Mouse (Mus musculus) heart, embryonic 12.5 days (tissue): ENCODE data around the gene Erbb3. TPM values are rescaled to one million over a fixed set of nuclear protein-coding genes. Genes with fewer than 3 reads are reported as not detected.

ENCODE experiments used
- ATAC-seq: fragments of 200-750 bp; cut with Nextera tagmentation; 2 replicates; pipeline ENCODE4 v1.8.0; 2017; ENCODE audit warnings: moderate TSS enrichment, moderate library complexity; ENCODE audit not compliant: insufficient number of reproducible peaks, low FRiP score
- H3K27ac ChIP-seq: fragments of 300-500 bp; sonication (generic); 2 replicates; pipeline ENCODE4 v1.5.1; 2016; ENCODE audit warnings: mild to moderate bottlenecking, moderate library complexity; ENCODE audit not compliant: poor library complexity, severe bottlenecking
- H3K27me3 ChIP-seq: fragments of 300-500 bp; sonication (generic); replicated peaks from 2 replicates; pipeline ENCODE4 v1.6.1; 2016; ENCODE audit warnings: mild to moderate bottlenecking, moderate library complexity
- H3K36me3 ChIP-seq: fragments of 300-500 bp; sonication (generic); 2 replicates; pipeline ENCODE4 v1.6.1; 2016; ENCODE audit warnings: mild to moderate bottlenecking, moderate library complexity
- H3K4me1 ChIP-seq: fragments of 300-500 bp; sonication (generic); replicated peaks from 2 replicates; pipeline ENCODE4 v1.6.1; 2016; ENCODE audit warnings: mild to moderate bottlenecking
- H3K4me2 ChIP-seq: fragments of 300-500 bp; sonication (generic); 2 replicates; pipeline ENCODE4 v1.6.1; 2016; ENCODE audit warnings: mild to moderate bottlenecking, moderate library complexity
- H3K4me3 ChIP-seq: fragments of 300-500 bp; sonication (generic); 2 replicates; pipeline ENCODE4 v1.5.1; 2016; ENCODE audit warnings: mild to moderate bottlenecking
- H3K9ac ChIP-seq: fragments of 300-500 bp; sonication (generic); 2 replicates; pipeline ENCODE4 v1.6.1; 2016; ENCODE audit warnings: mild to moderate bottlenecking, moderate library complexity
- H3K9me3 ChIP-seq: fragments of 300-500 bp; sonication (generic); replicated peaks from 2 replicates; pipeline ENCODE4 v1.6.1; 2016; ENCODE audit warnings: mild to moderate bottlenecking, moderate library complexity
- WGBS: fragments of 180-500 bp; shearing (Covaris S2); methylation state at CpG from one replicate; pipeline ENCODE4 v1.1.7; 2016; 5-methylcytosine and 5-hydroxymethylcytosine counted together
- polyA plus RNA-seq: library from polyadenylated mRNA; unstranded; fragments of >200 nt; fragmentation: Nextera tagmentation; extraction: Ambion mirVana; gene quantifications from 2 replicates; pipeline ENCODE4 v1.2.1, GENCODE M21; 2016

Gene Erbb3
- polyA plus RNA-seq, 1 experiment from 2014 or later, result 7.6 TPM

DNA sequence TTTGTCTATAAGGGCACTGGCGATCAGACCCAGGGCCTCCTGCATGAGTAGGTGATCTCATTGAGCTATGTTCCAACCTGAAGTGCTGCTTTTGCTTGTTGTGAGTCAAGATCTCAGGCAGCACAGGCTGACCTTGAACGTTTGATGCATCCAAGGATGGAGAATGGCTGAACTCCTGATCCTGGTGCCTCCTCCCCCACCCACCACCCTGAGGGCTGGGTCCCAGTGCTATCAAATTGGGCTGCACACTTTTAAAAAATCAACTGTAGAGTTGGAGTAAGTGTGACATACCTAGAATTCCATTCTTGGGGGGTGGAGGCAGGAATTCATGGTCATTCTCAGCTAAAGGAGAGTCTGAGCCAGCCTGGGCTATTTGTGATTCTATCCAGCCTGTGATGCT is 17.0 kb upstream of the Erbb3 start:
- H3K27me3 ChIP-seq, result no peaks in the 10 kb centered on the region
- no peak overlapping the region for H3K4me3 ChIP-seq
- H3K9me3 ChIP-seq, result no peaks in the 10 kb centered on the region
- ATAC-seq, result no peak
- H3K4me2 ChIP-seq, result no peak overlapping the region
- no peak overlapping the region for H3K9ac ChIP-seq
- 38% methylated on average over 2 of the region's 2 CpGs for WGBS
- H3K36me3 ChIP-seq, result no peaks in the 10 kb centered on the region
- no peak overlapping the region for H3K27ac ChIP-seq
- peaks cover 11% of the 10 kb centered on the region for H3K4me1 ChIP-seq

DNA sequence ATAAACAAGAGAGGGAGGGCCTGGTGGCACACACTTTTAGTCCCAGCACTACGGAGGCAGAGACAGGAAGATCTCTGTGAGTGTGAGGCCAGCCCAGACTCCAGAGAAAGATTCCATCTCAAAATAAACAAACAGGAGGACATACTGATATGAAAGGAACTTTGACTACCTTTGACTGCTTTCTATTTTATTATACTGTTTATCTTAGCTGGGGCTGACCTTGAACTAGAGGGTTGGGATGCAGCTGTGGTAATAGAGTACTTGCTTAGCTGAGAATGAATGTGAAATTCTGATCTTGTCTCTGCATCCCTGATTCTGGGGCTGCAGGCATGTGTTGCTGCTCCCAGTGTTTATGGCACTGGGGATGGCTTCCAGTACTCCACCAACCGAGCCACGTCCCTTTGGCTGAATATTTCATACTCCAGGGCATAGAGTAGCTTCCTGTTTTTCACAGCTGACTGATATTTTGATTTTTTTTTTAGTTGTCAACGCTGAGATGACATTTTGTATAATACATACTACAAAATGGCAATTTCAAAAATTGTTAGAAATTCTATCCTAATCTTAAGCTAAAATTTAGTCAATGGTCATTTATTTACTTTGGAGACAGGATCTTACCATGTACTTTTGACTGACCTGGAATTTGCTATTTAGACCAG is 13.1 kb upstream of the Erbb3 start:
- H3K27me3 ChIP-seq, result no peaks in the 10 kb centered on the region
- no peak overlapping the region for H3K4me3 ChIP-seq
- ATAC-seq, result no peak
- no peaks in the 10 kb centered on the region for H3K36me3 ChIP-seq
- no peaks in the 10 kb centered on the region for H3K9me3 ChIP-seq
- H3K27ac ChIP-seq, result no peak overlapping the region
- H3K4me1 ChIP-seq, result peaks cover 5% of the 10 kb centered on the region
- no peak overlapping the region for H3K4me2 ChIP-seq
- no peak overlapping the region for H3K9ac ChIP-seq
- WGBS, result 80% methylated on average over 4 of the region's 4 CpGs

DNA sequence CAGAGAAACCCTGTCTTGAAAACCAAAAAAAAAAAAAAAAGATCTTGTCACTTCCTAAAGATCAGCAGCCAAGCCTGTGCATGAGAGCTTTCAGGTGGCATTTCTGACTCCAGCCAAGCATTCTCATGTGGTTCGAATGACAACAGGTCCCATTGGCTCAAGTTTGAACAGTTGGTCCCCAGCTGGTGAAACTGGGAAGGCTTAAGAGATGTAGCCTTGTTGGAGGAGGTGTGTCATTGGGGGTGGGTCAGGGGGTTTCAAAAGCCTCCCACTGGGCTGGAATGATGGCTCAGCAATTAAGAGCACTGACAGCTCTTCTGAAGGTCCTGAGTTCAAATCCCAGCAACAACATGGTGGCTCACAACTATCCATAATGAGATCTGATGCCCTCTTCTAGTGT is 12.0 kb upstream of the Erbb3 start:
- Histone ChIP-seq H3K36me3 (no peaks in the 10 kb centered on the region), H3K4me1 (peaks cover 5% of the 10 kb centered on the region), H3K27ac (no peak overlapping the region), H3K4me2 (no peak overlapping the region), H3K4me3 (no peak overlapping the region), H3K27me3 (no peaks in the 10 kb centered on the region), H3K9me3 (no peaks in the 10 kb centered on the region), H3K9ac (no peak overlapping the region)
- WGBS, result 77% methylated on average over 1 of the region's 1 CpGs
- ATAC-seq, result no peak

DNA sequence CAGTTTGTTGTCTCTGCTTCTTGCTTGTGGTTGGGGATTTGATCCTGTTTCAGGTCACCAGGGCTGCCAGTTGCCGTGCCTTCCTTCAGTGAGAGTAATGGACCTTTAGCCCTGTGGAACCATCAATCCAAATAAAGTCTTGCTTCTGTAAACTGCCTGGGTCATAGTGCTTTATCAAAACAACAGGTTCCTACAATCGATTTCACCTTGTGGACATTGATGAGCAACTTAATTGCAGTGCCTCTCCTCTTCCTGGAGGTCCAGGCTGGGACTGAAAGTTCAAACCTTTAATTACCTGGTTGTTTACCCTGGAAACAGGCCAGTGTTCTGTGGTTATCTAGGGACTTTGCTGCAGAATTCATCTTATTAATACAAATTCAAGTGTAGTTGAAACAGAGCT is 9.0 kb upstream of the Erbb3 start:
- 78% methylated on average over 2 of the region's 2 CpGs for WGBS
- no peak overlapping the region for H3K9ac ChIP-seq
- no peaks in the 10 kb centered on the region for H3K27me3 ChIP-seq
- H3K4me2 ChIP-seq, result no peak overlapping the region
- H3K9me3 ChIP-seq, result no peaks in the 10 kb centered on the region
- no peak overlapping the region for H3K4me3 ChIP-seq
- ATAC-seq, result no peak
- H3K27ac ChIP-seq, result no peak overlapping the region
- no peaks in the 10 kb centered on the region for H3K4me1 ChIP-seq
- H3K36me3 ChIP-seq, result no peaks in the 10 kb centered on the region

DNA sequence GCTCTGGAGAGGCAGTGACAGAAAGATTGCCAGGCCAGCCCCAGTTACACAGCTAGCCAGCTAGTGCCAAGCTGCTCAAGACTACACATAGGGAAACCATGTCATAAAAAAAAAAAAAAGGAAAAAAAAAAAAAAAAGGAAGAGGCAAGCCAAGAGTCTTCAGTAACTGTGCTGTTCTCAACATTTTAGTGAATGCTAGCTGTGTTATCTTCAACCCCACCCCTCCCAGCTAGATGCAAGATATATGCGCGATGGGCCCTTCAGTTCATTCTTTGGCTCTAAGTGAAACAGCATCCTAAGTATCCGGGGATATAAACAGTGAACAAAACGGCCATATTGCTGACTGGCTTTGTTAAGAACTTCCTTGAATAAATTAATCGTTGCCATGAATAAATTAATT is 3.3 kb upstream of the Erbb3 start:
- Histone ChIP-seq H3K4me1 (peaks cover 19% of the 10 kb centered on the region), H3K4me2 (no peak overlapping the region), H3K27ac (no peak overlapping the region), H3K9ac (no peak overlapping the region), H3K4me3 (no peak overlapping the region), H3K9me3 (no peaks in the 10 kb centered on the region), H3K27me3 (peaks cover 16% of the 10 kb centered on the region), H3K36me3 (no peaks in the 10 kb centered on the region)
- 65% methylated on average over 5 of the region's 5 CpGs for WGBS
- no peak for ATAC-seq

DNA sequence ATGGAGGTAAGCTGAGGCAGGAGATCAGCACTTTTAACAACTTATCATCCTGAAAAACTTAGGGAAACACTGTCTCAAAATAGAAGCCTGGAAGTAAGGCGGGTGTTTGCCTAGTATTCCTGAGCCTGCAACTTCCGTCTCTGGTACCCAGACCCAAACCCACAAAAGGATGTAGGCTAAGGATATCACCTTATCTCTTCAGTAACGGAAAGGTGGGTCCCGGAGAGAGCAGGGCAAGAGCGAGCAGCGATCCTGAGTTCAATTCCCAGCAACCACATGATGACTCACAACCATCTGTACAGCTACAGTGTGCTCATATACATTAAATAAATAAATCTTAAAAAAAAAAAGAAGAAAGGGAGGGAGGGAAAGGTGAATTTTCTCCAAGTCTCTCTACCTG is 2.0 kb upstream of the Erbb3 start:
- H3K27me3 ChIP-seq, result peaks cover 30% of the 10 kb centered on the region
- peaks cover 20% of the 10 kb centered on the region for H3K4me1 ChIP-seq
- H3K27ac ChIP-seq, result no peak overlapping the region
- H3K9me3 ChIP-seq, result no peaks in the 10 kb centered on the region
- H3K36me3 ChIP-seq, result no peaks in the 10 kb centered on the region
- no peak overlapping the region for H3K9ac ChIP-seq
- 44% methylated on average over 6 of the region's 6 CpGs for WGBS
- H3K4me3 ChIP-seq, result no peak overlapping the region
- no peak overlapping the region for H3K4me2 ChIP-seq
- no peak for ATAC-seq

DNA sequence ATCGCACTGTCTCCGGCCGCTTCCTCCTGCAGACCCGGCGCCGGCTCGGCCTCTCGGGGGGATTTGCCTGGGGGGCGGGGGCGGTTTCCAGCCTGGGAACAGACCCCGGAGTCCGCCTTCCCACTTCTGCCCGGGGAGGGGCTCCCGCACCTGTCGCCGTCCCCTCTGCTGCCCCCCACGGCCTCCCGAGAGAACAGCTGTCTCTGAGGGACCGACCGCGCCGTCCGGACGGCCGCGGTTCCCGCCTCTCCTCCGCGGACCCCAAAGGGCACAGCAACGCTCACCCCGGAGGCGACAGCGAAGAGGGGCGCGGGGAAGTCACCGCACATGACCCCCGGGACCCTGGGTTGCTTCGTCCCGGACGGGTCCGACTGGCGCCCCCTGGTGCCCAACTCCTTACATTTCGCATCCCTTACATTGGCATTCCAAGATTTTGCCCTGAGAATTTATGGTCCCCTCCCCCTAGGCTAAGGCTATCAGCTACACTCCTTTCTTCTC is 790 bp upstream of the Erbb3 start:
- Histone ChIP-seq H3K4me1 (peaks cover 23% of the 10 kb centered on the region), H3K36me3 (no peaks in the 10 kb centered on the region), H3K27me3 (peaks cover 38% of the 10 kb centered on the region), H3K9me3 (no peaks in the 10 kb centered on the region), H3K4me2 (peak overlapping the region; percentile 95), H3K4me3 (peak overlapping the region; percentile 71), H3K27ac (no peak overlapping the region), H3K9ac (peak overlapping the region; percentile 74)
- ATAC-seq, result peak; percentile 34
- WGBS, result under 1% methylated on average over 43 of the region's 43 CpGs

DNA sequence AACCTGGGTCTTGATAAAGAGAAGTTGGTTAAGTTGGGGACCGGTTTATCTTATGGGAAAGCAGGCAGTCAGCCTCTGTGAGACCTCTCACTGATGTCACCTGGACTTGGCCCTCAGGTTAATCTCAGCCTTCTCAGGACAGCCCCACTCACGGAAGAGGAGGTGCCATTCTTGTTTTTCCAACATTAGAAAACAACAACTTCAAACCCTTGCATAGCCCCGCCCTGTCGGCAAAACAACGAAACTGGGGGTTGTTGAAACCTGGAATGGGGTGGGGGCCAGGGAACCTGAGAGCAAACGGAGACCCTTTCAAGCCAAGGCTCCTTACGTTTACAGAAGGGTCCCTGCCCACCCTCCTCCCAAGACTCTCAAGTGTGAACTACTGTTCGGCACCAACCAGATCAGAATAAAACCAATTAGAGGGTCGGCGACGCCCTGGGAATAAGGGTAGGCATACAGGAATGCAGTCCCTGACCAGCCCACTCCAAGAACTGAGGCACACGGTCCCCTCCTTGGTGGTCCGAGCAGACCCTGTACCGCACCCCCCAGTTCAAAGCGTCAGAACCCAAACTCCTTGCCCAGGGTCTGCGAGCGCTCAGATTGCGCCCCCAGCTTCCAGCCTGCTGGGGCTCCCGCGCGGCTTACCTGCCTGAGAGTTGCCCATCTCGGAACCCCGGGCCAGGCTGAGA is 533 bp downstream of the Erbb3 start:
- WGBS, result 2% methylated on average over 23 of the region's 23 CpGs
- Histone ChIP-seq H3K4me2 (peak overlapping the region; percentile 95), H3K27me3 (peaks cover 42% of the 10 kb centered on the region), H3K4me3 (peak overlapping the region; percentile 71), H3K27ac (0 out of 2 replicates have a peak overlapping the region, but pooled peaks have one; percentile 19), H3K9ac (peak overlapping the region; percentile 74), H3K36me3 (no peaks in the 10 kb centered on the region), H3K9me3 (no peaks in the 10 kb centered on the region), H3K4me1 (peaks cover 28% of the 10 kb centered on the region)
- no peak for ATAC-seq

DNA sequence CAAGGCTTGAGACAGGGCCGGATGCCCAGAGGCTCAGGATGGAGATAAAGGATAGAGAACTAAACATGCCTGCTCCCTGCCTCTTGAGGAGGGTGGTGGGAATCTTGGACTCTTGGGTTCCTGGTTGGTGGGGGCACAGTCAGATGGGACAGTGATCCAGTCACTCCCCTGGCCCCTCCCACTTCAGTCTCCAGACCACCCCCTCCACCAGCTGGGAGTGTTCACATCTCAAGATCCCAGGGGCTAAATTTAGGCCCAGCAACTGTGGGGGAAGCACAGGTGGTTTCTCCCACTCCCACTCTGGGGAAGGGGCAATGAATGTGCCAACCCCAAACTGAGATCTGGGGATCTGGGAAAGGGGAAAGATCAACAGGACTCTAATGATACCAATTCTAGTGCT is 1.3 kb downstream of the Erbb3 start:
- peak overlapping the region; percentile 71; the same call in 1 of the 2 replicates for H3K4me3 ChIP-seq
- H3K9ac ChIP-seq, result no peak overlapping the region
- 38% methylated on average over 1 of the region's 1 CpGs for WGBS
- peaks cover 36% of the 10 kb centered on the region for H3K4me1 ChIP-seq
- H3K27ac ChIP-seq, result 0 out of 2 replicates have a peak overlapping the region, but pooled peaks have one; percentile 28
- H3K4me2 ChIP-seq, result peak overlapping the region; percentile 95; the same call in 1 of the 2 replicates
- no peaks in the 10 kb centered on the region for H3K36me3 ChIP-seq
- peaks cover 42% of the 10 kb centered on the region for H3K27me3 ChIP-seq
- ATAC-seq, result no peak
- no peaks in the 10 kb centered on the region for H3K9me3 ChIP-seq

DNA sequence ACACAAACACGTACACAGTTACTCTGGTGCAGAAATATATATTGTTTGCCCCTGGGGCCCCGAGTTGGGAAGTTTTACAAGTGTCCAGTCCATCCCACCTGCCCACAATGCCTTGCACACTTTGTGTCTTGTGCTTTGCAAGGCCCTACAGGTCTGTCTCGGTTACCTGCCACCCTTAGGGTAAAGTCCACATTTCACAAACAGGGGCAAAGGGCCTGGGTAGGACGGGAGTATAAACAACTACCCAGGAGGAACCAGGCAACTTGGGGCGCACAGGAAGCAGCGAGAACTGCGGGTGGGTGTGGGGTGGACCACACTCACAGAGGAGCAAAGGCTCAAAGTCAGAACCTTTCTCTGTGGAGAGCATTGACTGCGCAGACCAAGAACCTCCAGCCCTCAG is 1.8 kb downstream of the Erbb3 start:
- Histone ChIP-seq H3K27me3 (peaks cover 42% of the 10 kb centered on the region), H3K4me2 (0 out of 2 replicates have a peak overlapping the region, but pooled peaks have one; percentile 7), H3K4me3 (no peak overlapping the region), H3K27ac (peak overlapping the region; percentile 28; the same call in 1 of the 2 replicates), H3K36me3 (no peaks in the 10 kb centered on the region), H3K9ac (no peak overlapping the region), H3K4me1 (peaks cover 41% of the 10 kb centered on the region), H3K9me3 (no peaks in the 10 kb centered on the region)
- WGBS, result 54% methylated on average over 8 of the region's 8 CpGs
- no peak for ATAC-seq

DNA sequence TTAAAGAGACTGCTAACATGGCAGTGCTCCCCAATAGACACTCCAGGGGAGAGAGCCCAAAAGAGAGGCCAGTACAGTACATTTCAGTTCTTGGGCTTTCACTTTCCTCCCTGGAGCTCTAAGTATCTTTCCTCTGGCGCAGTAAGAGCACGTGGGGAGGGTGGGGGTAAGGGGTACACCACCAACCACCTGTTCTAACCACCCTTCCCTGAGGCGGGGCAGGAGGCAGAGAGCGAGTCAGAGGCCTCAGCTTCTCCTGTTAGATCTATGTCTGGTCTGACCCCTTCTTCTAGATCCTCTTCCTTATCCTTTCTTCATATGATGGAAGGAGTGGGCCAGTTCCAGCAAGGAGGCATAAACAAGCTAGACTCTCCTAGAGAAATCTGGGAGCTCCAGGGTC is 2.3 kb downstream of the Erbb3 start:
- Histone ChIP-seq H3K27ac (peak overlapping the region; percentile 36; the same call in 1 of the 2 replicates), H3K4me2 (0 out of 2 replicates have a peak overlapping the region, but pooled peaks have one; percentile 7), H3K9ac (no peak overlapping the region), H3K36me3 (no peaks in the 10 kb centered on the region), H3K9me3 (no peaks in the 10 kb centered on the region), H3K4me3 (no peak overlapping the region), H3K4me1 (peaks cover 40% of the 10 kb centered on the region), H3K27me3 (peaks cover 42% of the 10 kb centered on the region)
- ATAC-seq, result no peak
- WGBS, result 40% methylated on average over 4 of the region's 4 CpGs
